Mouse (Mus musculus): ENCODE results near the gene Sema7a.

Sema7a gene

DNA sequence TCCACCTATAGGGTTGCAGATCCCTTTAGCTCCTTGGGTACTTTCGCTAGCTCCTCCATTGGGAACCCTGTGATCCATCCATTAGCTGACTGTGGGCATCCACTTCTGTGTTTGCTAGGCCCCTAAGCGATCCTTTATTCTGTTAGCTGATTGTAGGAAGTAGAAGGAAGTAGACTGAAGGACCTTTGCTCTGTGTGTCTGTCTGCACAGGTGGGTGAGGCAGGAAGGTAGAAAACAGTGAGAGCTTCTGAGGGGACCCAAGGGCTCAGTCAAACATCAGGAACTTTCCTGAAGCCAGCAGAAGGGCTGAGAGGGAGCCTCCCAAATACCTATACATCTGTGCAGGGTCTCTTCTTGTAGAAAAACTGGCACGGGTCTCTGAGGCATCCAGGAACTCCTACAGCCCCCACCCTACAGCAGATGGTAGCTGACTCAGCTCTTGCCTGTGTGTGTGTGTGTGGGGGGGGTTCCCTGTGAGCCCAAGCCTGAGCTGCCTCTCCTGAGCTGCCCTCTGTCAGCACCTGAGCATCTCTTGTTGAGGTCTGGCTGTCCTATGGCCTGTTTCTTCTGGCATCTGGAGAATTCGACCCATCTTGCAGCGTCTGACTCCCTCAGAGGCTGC lies 35.4 kb downstream of the Sema7a start:
- DNase-seq (ENCODE audit: low read depth in 1 of 2, low spot score in 2 of 2): no peak

DNA sequence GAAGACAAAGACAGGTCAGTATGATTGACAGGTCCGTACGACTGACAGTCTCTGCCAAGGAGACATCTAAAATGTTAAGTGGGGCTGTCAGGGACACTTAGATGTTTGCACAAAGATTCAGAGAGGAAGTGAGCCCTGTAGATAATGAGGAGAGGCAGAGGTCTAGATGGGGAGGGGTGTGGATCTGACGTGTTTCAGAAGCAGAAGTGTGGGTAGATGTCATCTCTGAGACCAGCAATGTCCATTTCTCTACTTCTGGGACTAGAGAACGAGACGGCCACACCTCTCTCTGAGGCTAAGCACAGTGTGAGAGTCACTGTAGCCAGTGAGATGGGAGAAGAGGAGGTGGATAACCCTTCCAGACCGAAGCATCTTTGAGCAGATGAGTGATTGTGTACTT lies 38.1 kb downstream of the Sema7a start:
- DNase-seq (ENCODE audit: low read depth in 1 of 2, low spot score in 2 of 2): peak; percentile 22 to 41

GRCm38 (mm10) chr9:57978858-57979257 lies 38.9 kb downstream of the Sema7a start:
- no peak for DNase-seq (ENCODE audit: low read depth in 1 of 2, low spot score in 2 of 2)

GRCm38 (mm10) chr9:57980570-57980969 lies 40.7 kb downstream of the Sema7a start:
- DNase-seq (ENCODE audit: low read depth in 1 of 2, low spot score in 2 of 2): no peak

- DNase-seq (ENCODE audit: low read depth in 1 of 2, low spot score in 2 of 2): no peak
Observed at GRCm38 (mm10) chr9:57985304-57985703, 45.4 kb downstream of the Sema7a start.

GRCm38 (mm10) chr9:57986293-57986692 lies 46.4 kb downstream of the Sema7a start:
- DNase-seq (ENCODE audit: low read depth in 1 of 2, low spot score in 2 of 2): no peak

DNA sequence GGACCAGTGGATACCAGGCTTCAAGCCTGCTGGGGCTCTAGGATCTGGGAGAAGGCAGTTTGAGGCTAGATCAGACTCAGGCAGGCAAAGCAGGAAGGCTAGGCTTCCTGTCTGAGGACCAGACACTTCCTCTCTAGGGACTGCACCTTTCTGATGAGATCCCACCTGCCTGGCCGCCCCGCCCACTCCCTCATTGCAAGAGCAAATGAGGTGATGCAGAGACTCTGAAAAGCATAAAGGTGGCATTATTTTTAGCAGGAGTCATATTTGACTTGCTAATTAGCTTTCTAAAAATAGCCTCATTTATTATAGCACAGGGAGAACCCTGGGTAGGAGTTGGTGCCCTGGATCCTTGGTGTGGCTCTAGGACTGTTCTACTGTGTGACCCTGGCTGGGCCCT lies 48.2 kb downstream of the Sema7a start:
- DNase-seq (ENCODE audit: low read depth in 1 of 2, low spot score in 2 of 2): no peak

DNA sequence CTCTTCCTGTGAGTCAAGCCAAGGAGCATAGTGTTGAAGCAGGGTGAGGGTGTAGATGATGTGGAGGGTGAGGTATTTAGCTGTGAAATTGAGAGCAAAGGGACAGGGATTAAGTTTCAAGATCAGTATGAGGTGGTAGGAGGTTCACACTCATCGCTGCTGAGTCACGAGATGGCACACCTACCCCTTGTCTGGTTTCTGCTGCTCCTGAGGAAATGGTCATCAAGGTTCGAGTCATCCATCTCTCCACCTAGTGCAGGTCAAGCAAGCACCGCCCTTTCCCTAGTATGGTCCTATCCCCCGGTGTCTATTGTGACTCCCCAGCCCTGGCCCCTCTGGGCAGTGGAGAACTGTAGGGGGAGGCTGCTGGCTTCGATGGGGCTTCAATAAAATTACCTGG lies 49.4 kb downstream of the Sema7a start:
- no peak for DNase-seq (ENCODE audit: low read depth in 1 of 2, low spot score in 2 of 2)

DNA sequence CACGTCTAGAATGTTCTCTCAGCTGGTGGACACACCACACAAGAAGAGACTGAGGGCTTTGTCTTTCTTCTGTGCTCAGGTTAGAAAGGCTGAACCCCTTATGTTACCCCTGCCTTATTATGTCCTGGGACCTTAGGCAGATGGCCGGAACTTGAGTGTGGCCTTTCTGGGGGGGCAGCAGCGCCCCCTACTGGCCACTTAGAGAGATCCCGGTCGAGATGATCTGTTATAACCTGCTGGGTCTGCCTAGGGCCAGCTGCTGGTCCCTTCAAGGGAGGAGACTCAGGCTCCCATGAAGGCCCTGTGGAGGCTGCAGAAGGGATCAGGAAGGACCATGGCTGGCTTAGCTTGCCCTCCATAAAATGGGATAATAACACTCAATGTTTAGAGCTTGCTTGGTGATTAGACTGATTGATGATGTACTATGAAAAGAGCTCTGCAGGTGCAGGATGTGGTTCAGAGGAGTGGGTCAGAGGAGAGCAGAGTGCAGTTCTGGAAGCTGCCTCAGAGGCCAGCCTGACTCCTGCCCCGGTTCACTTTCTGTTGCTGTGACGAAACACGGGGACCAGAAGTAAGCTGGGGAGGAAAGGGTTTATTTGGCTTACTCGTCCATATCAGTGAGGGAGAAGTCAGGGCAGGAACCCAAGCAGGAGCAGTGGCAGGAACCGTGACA lies 50.7 kb downstream of the Sema7a start:
- no peak for DNase-seq (ENCODE audit: low read depth in 1 of 2, low spot score in 2 of 2)

DNA sequence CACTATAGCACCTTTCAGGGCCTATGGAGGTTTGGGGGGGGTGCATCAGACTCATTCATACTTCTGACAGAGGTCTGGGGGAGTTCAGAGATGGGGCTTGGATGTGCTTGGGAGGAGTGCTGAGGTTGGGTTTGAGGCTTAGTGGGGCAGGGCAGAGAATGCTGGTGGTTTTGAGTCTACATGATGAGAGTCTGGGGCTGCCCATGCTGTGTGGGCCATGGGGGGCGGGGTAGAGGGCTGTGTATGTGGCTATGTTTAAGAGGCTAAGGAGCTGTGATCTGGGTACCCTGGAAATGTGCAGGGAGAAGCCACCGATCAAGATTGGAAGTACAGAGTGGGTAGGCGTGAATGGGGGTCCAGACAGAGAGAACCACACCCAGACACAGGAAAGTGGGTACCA lies 52.1 kb downstream of the Sema7a start:
- DNase-seq (ENCODE audit: low read depth in 1 of 2, low spot score in 2 of 2): no peak

- DNase-seq (ENCODE audit: low read depth in 1 of 2, low spot score in 2 of 2): no peak
Observed at GRCm38 (mm10) chr9:57992781-57993591, 53.1 kb downstream of the Sema7a start.

GRCm38 (mm10) chr9:57995282-57995681 lies 55.4 kb downstream of the Sema7a start:
- DNase-seq (ENCODE audit: low read depth in 1 of 2, low spot score in 2 of 2): no peak

DNA sequence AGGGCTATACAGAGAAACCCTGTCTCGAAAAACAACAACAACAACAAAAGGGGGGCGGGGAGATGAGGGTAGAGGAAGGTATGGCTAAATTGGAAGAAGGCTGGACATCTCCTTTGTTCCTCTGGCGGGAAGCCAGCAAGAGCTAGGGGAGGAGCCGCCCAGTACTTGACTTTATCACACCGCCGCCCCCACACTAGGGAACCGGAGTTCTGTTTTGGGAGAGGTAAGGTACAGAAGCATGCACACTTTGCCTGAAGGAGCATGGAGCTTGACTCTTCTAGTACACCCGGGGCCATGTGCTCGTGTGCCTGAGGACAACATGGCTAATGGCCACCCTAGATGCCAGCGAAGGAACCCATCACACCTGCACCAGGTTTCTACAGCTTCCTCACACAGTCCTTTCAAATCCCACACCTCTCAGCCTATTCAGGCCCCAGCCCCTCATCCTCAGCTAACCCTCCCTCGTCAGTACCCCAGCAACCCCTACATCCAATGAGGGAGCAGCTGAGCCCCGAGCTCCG lies 57.7 kb downstream of the Sema7a start:
- no peak for DNase-seq (ENCODE audit: low read depth in 1 of 2, low spot score in 2 of 2)

- no peak for DNase-seq (ENCODE audit: low read depth in 1 of 2, low spot score in 2 of 2)
Observed at GRCm38 (mm10) chr9:57998032-57998659, 58.2 kb downstream of the Sema7a start.

- DNase-seq (ENCODE audit: low read depth in 1 of 2, low spot score in 2 of 2): no peak
Observed at GRCm38 (mm10) chr9:57998685-57999084, 58.8 kb downstream of the Sema7a start.

DNA sequence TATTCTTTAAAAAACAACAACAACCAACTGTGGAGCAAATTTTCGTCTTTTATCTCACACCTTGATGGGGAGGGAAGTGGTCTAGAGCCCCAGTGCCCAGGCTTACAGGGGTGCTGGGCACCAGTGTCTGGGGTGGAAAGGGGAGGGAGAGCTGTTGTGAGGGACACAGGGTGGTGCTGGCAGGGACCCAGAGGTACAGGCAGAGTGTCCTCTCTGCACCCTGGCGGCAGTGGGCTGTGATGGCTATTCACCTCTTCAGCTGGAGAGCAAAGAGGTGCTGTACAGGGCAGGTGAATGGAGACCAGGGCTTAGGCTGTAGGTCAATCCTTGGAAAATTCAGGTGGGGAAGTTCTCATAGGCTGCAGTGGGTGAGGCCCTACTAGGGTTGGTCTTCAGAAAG lies 59.8 kb downstream of the Sema7a start:
- DNase-seq (ENCODE audit: low read depth in 1 of 2, low spot score in 2 of 2): no peak

DNA sequence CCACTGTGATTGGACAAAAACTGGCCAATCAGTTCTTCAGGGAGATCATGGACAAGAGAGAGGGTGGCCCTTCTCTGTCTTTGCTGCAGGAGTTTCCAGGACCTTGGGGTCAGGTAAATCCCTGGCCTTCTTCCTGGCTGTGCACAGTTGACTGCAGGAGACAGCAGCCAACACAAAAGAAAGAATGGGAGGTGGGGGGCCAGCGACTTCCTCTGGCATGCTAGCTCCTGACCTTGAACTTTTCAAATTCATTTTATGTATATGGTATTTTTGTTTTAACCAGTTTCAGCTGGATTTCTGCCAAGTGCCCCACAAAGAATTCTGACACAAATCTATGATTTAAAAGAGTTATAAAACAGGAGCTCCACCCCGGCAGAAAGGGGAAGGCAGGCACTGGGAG lies 63.4 kb downstream of the Sema7a start:
- no peak for DNase-seq (ENCODE audit: low read depth in 1 of 2, low spot score in 2 of 2)

DNA sequence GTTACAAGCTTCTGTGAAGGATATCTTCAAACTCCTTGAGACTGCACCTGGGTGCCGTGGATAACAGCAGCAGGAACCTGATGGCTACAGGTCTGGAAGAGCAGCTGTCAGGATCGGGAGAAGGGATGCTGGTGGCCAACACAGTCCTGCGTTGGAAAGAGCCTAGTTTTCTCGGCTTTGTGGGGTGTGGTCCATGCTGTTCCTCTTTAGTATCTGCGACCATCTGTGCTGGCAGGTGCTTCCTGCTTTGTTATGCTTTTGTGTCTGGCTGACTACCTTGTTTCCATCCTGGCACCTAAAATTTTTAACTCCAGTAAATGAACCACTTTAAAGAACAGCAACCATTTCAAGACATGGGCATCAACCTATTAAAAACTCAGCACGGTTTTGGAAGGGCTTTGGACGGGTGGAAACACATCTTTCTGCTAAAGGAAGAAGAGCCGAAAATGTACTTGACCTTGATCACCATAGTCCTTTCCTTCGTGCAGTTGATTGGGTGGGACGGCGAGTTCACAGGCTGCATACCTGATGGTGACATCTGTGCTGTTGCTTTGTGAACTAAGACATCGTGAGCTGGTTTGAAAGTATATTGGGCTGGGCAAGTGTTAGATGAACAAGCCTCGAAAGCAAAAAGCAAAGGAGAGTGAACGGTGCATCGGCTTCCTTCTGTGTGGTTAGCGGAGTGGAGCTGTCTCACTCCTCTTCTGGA lies 66.0 kb downstream of the Sema7a start, which contains the start of gene Cyp11a1:
Gene Cyp11a1, plus strand, starts transcription at position 659 of the 709 bp plus-strand sequence.
- DNase-seq (ENCODE audit: low read depth in 1 of 2, low spot score in 2 of 2): no peak

- no peak for DNase-seq (ENCODE audit: low read depth in 1 of 2, low spot score in 2 of 2)
Observed at GRCm38 (mm10) chr9:58008336-58009014, 68.6 kb downstream of the Sema7a start.

- DNase-seq (ENCODE audit: low read depth in 1 of 2, low spot score in 2 of 2): no peak
Observed at GRCm38 (mm10) chr9:58009015-58009362, 69.1 kb downstream of the Sema7a start.
